Mouse (Mus musculus): ENCODE measurements around the gene G3bp1.
A peak's percentile ranks its signal among the peaks of the same experiment; 100 is the strongest.

The G3bp1 gene

DNA sequence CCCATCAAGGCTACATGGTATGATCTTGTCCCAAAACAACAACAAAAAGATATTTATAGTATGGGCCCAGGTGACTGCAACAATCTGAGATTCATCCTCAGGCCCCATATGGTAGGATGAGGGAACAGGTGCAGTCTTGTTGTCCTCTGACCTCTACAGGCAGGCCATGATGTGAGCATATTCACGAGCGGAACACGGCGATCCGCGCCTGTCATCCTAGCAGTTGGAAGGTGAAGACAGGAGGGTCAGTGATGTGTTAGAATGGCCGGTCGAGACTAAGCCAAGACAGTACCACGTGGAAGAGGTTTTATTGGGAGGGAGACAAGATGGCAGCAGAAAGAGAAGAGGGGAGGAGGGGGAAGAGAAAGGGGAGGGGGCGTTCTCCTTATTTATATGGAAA is 4.8 kb upstream of the G3bp1 start:
- no peak for DNase-seq (ENCODE audit: low spot score in 2 of 2)

DNA sequence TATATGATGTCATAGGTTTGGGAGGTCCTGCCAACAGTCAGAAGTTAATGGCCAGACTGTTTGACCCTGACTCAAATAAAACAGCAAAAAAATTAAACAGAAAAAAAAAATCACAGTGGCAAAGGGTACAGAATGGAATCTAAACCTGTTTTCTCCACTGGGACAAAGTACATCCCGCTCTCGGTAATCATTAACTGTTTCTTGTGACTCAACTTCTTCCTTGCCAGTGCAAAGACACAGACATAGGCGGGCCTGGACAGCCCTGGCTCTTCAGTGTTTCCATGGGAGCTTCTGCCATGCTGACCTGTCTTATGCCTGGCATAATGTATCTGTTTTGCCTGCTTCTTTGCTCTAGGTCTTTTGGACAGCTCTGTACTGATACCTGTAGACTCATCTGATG is 4.3 kb upstream of the G3bp1 start:
- no peak for DNase-seq (ENCODE audit: low spot score in 2 of 2)

DNA sequence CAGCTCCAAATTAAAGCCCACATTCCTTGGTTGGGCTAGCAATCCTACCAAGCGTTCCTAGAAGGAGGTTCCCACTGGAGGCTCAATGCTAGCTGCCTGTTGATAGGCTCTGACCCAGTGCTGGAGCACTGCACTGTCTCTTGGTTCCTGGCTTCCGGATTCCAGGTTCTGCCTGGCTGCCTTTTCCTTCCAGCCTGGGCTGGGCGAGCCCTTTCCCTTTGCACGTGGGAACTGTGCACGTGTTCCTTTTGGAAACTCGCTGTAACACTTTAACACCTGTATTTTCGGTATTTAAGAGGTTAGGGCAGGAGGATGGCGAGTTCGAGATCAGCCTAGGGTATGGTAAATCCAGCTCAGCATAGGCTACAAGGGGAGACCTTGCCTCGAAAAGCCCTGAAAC is 1.5 kb upstream of the G3bp1 start:
- no peak for DNase-seq (ENCODE audit: low spot score in 2 of 2)

DNA sequence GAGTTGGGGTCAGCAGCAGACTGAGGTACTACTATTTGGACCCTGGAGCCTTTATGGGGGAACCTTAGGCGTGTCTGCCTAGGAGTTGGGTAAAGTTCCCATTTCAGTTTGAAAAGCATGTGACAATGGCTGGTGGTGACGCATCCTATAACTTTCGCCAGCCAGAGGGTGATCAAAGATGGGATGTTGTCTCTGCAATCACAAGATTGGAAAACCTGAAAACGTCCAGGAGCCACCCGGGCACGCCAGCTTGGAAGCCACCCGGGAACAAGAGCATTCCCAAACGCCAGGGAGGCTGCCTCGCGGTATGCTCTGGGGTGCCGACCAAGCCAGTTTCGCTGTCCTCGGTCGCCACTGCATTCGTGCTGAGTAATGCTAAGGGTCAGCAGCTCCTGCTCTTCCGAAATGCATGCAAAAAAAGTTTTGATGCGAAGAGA is 856 bp upstream of the G3bp1 start:
- DNase-seq (ENCODE audit: low spot score in 2 of 2) = peak in 1 of 2 experiments; percentile 37

DNA sequence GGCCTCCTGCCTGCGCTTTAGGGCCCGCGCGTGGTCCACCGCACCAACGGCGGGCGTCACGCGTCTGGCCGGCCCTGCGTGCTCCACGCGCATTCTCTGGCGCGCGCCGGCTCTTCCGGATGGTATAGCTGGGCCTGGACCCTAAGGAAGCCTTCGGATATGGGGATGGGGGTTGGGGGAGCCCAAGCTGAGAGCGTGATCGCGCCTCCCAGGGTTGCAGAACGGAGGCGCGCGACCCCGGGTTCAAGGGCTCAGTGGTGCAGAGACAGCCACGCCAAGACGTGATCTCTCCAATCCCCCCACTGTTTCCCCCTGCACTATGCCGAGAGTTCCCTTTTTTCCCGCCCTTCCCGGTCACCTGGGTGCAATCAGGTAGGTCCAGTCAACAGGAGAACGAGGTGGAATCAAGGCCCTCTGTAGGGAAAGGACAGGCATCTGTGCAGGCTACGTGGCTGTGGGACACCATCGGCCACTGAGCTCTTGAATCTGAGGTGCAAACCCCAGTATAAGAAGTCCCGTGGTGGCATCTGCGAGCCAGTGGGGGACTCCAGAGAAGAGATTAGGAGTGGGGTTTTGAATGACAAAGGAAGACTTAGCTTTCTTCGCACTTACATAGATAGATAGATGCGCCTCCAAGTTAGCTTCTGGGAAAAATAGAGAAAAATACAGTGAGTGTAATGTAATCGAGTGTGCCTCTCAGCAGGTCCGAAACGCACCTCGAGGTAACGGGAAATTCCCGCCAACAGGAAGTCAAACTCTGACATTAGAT is 622 bp downstream of the G3bp1 start:
- DNase-seq (ENCODE audit: low spot score in 2 of 2) = peak in 1 of 2 experiments; percentile 38

DNA sequence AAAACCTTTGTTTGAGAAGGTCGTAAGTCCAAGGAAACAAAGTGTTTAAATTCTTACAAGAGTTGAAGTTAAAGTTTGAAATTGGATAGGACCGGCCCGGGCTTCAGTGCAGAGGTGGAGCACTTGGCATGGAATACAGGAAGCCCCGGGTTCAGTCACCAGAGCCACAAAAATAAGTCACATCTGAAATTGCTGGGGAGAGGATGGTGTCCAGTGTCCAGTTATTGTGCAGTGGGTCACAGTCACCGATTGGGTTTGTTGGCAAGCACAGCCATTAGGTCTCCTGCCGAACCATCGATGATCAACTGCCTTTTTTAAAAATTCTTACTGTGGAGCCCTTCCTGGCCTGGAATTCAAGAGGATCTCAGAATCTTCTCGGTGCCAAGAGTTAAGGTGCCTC is 1.3 kb downstream of the G3bp1 start:
- no peak for DNase-seq (ENCODE audit: low spot score in 2 of 2)

DNA sequence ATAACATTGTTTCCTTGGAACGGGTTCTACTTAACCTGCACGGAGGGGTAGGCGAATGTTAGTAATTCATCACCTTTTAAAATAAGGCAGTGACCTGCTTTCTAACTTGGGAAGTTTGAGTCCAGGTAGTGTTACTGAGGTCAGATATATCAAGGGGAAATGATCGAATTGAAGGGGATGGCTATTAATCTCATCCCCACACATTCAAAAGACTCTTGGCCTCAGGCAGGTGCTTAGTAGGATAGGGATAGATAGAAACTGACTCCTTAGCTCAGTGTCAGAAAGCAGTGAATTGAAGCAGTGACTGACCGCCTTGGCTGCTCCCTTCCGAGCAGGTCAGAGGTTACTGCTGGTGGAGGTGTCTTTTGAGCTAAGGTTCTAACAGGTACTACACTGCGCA is 2.0 kb downstream of the G3bp1 start:
- no peak for DNase-seq (ENCODE audit: low spot score in 2 of 2)

DNA sequence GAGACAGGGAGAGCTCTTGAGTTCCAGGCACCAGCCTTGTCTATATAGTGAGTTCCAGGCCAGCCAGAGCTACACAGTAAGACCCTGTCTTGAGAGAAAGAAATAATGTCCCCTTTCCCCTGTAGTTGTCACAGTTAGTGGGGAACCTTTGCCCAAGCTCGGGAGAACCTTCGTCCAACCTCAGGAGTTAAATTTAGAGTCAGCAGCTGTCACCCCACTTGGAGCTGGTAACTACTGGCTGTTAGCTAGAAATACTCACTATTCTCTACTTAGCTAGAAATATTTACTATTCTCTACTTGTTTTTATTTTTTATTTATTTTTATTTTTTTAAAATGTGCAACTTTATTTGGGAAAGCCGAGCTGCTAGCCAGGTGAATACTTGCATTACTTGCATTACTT is 3.7 kb downstream of the G3bp1 start:
- no peak for DNase-seq (ENCODE audit: low spot score in 2 of 2)

DNA sequence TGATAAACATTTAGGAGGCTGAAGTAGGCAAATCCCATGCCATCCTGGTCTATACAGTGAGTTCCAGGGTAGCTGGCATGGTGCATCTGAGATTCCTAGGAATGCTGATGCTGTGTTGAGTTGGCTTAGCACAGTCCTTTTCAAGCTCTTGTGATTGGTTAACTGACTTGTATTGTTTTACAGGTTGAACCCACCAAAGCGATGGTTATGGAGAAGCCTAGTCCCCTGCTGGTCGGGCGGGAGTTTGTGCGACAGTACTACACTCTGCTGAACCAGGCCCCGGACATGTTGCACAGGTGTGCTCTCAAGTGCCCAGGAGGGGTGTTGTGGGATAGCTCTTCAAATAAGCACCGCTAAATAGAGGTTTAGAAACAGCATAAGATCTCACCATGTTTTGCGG is 16.0 kb downstream of the G3bp1 start:
- DNase-seq (ENCODE audit: low spot score in 2 of 2) = no peak

DNA sequence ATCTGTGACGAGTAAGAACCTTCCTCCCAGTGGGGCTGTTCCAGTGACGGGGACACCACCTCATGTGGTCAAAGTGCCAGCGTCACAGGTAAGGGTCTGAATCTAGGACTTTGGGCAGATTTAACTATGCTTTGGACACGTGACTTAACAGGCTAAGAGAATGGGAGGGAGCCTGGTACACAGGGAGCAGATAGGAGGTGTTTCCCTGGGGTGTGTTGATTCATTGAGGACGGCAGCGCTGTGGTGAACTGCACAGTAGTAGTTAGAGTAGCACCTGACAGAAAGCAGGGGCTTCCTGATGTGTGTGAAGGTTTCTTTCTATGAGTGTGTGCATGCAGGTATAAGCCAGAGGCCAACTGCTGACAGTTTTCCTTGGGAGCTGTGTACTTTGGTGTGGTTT is 26.7 kb downstream of the G3bp1 start:
- no peak for DNase-seq (ENCODE audit: low spot score in 2 of 2)

DNA sequence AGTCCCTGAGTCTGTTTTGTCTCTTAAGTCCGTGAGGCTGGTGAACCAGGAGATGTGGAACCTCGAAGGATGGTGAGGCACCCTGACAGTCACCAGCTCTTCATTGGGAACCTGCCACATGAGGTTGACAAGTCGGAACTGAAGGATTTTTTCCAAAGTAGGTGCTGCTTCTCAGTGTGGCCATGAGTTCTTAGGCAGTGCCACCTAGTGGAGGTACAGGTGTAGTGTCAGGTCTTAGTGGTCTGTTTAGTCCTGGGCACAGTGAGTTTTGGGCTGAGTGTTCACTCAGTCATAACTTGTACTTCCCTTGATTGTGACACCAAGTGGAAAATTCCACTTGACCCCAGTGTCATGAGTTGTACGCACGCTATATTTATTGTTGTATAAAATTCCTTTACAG is 28.4 kb downstream of the G3bp1 start:
- no peak for DNase-seq (ENCODE audit: low spot score in 2 of 2)

DNA sequence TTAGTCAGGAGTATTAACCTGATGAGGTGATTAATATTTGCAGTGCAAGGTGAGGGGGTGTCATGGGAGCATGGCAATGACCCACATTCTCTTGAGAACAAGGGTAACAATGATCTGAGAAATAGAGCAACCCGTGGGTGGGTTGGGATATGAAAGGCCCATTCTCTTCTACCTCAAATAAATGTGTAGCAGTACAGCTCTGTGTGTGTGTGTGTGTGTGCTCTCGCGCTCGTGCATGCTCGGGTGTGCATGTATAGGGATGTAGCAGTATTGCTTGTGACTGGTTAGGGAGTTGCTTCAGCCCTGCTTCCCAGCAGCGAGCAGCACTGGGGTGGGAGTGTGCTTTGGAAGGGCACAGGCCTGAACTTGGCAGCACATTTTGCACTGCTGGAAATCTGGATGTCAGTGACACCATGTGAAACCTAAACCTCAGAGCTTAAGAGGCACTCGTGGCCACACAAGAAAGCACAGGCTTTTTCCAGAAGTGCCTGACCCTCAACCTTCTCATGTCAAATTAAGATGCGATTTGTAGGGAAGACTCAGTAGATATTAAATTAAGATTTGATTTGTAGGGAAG is 32.6 kb downstream of the G3bp1 start:
- no peak for DNase-seq (ENCODE audit: low spot score in 2 of 2)

DNA sequence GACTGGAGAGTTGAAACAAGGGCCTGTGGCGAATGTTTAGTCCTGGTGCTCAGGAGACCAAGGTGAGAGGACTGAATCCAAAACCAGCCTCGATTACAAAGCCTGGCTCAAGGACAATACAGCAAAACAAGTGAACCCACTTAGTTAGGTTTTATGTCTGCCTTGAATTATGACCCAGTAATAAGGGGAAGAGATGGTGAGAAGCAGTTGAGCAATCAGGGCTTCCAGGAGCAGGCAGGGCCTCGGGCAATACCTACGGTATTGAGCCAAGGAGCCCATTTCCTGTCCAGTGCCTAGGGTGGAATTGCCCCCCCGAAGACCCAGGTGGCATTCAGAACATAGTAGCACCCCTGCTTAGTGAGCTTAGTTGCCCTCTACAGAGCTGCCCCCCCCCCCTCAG is 33.4 kb downstream of the G3bp1 start:
- no peak for DNase-seq (ENCODE audit: low spot score in 2 of 2)

DNA sequence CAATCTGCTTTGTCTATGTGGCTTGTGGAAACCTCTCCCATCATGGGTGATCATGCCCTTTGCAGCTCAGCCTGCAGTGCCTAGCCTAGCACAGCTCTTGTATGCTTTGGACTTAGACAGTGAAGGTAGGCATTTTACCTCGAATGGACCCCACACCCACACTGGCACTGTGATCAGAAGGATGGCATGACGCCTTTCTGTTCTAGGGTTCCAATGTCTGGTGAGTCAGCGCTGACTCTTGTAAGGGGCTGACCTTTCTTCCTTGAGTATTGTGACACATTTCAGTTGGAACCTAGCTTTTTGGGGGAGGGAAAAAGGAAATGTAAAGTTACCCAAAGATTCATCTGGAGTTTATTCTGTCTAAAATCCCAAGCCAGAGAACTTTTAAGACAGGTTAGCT is 36.0 kb downstream of the G3bp1 start:
- no peak for DNase-seq (ENCODE audit: low spot score in 2 of 2)

DNA sequence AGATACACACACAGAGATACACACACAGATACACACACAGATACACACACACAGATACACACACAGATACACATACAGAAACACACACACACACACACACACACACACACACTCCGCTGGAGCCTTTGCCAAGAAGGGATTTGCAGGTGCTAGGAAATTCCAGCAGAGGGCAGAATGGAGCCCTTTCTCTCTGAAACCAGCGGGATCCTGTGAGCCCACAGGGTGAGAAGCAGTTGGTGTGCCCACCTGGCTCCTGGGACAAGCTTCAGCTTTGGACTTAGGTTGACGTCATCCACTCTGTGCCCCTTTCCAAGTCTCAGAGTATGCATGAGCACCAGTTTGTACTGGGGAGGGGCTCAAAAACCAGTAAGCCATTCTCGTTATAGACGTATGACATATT is 41.9 kb downstream of the G3bp1 start:
- no peak for DNase-seq (ENCODE audit: low spot score in 2 of 2)

DNA sequence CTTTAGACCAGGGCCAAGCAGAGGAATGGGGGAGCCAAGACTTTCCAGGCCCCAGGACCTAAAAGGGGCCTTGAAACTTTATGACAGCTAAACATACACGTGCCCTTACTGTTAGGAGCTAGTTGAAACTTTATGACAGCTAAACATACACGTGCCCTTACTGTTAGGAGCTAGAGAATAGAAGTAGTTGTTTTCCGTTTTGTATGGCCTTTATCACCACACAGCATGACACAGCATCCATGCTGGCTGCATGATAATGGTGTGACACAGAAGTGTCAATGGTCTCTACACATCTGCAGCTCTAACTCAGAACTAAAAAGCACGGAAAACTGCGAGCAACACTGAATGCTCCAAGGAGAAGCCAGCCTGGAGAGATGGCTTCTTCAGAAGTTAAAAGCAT is 48.2 kb downstream of the G3bp1 start:
- DNase-seq (ENCODE audit: low spot score in 2 of 2) = no peak

DNA sequence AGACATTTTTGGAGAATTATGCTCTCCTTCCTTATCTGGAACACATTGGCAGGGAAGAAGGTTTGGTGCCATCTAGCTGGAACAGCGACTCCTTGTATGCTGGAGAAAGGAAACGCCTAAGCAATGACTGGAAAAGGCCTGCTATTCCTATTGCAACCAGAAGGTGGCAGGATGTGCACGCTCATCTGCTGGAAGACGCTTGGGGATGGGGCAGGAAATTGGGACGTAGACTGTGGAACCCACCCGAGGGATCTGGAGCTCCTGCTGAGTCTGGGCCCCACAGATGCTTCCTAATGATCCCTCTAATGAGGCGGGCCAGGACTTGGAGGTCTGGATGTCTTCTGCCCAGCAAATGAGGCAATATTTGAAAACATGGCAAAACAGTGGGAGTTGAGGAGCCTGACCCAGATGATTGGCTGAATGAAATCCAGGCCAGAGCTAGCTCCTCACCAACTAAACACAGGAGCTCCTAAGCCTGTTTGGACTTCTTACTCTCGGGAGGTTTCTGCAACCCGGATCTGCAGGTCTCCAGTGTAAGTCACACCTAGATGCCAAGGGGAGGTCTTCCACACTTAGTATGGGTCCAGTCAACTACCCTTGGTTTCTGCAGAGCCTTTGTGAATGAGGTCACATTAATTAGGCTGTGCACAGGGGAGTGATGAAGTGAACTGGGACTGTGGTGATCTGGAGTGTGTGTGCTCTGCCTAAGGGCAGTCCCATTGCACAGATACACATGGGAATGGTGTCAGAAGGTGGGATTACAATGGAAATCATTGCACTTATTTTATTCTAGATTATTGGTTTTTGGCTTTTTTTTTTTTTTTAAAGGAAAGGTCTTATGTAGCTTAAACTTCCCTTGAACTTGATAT is 49.6 kb downstream of the G3bp1 start:
- DNase-seq (ENCODE audit: low spot score in 2 of 2) = peak in 1 of 2 experiments; percentile 38

DNA sequence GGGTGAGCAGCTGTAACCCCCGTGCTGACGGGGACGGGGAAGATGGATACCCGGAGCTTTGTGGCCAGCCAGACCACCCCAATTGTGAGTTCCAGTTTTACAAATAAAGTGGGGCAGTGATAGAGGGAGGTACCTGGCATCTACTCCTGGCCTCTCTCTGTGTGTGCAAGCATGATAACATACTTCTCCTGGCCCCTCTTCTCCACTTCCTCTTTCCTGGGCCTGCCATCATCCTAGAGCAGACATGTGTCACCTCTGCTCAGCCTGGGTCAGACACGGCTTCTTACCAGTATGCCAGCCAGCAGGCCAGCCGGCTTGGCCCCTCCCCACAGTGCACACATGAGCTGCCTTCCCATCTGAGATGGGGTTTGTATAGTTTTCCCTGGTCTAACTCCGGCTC is 61.3 kb downstream of the G3bp1 start:
- no peak for DNase-seq (ENCODE audit: low spot score in 2 of 2)

DNA sequence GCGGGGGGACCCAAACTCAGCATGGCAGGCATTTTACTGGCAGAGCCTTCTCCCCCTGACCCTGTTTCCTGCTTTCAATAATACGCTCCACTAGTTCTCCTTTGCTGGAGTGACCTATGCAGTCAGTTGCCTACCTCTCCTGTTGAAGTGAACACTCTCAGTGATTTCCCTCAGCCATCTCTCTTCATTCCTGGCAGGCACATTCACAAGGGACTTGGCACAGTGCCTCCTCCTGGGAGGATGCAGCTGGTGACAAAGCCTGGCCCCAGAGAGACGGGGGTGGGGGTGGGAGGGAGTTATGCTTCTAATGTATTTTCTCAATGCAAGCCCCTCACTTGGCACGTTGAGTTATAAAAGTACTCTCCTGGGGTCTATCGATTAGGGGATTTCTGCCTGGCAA is 63.9 kb downstream of the G3bp1 start:
- no peak for DNase-seq (ENCODE audit: low spot score in 2 of 2)

DNA sequence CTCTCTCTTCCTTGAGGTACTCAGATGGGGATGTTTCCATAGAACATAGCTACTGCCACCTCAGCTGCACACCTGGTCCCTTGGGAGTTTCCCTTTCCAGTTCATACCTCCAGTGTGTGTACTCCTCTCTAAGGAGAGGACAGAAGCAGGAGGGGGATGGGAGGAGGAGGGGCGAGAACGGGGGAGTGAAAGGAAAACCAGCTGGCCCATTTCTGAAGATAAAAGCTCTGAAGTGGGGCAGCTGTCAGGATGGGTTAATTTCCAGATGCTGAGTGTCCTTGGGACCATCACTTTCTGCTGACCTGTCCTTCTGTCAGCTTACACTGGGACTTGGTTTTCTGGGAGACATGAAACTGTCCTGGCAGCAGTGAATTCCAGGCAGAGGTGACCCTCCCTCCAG is 65.3 kb downstream of the G3bp1 start:
- no peak for DNase-seq (ENCODE audit: low spot score in 2 of 2)

DNA sequence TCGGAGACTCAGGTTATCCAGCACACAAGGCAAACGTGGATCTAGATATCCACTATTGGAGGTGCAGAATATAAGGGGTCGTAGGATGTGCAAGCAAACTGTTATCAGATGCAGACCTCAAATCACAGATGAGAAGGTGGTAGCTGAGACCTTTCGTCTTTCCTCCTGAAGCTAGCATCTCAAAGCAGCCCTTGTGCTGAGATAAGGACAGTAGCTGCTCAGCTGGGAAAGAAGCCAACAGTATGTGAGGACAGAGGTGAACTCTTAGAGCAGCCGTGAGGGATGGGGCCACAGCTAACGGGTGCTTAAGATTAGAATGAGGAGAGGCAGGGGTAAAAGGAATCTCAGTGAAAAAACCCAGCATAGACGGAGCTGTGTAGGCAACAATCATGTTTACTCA is 72.6 kb downstream of the G3bp1 start:
- no peak for DNase-seq (ENCODE audit: low spot score in 2 of 2)

DNA sequence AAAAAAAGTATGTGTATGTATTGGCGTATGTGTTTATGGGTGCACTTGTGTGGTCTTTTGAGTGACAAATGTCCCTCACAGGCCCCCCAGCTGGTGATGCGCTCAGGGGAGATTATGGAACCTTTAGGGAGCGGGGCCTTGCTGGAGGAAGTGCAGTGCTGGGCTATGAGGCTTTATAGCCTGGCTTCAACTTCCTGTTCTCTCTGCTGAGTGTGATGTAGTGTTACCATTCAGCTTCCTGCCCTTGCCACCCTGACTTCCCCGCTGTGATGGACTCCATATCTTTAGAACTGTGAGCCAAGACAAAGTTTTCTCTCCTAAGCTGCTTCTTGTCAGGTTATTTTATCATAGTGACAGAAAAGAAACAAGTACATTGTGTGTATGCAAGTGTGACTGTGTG is 73.2 kb downstream of the G3bp1 start:
- no peak for DNase-seq (ENCODE audit: low spot score in 2 of 2)

DNA sequence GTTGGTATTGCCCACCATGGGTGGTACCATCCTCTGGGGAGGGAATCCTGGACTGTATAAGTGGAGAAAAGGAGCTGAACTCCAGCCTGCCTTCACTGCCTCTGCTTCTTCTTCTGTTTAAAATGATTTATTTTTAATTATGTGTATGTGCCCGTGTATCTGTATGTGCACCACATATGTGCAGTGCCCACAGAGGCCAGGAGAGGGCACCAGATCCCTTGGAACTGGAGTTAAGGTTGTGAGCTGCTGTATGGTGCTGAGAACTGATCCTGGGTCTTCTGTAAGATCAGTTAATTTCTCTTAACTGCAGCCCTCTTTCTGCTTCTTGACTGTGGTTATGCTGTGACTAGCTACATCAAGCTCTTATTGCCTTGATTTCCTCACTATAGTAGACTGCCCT is 76.2 kb downstream of the G3bp1 start:
- no peak for DNase-seq (ENCODE audit: low spot score in 2 of 2)
